Mouse (Mus musculus) ovary, postnatal 36 days (tissue): ENCODE measurements at regions not wholly inside any gene's neighbourhood (a gene's known extent, or its start where the extent isn't known, plus 50 kb on each side); places are given as distances from the start of the nearest gene placed in this dataset.

Source experiments
- DNase-seq: peaks from one replicate; pipeline ENCODE4 v3.0.0; 2022; ENCODE audit warnings: low spot score, mixed read lengths

- DNase-seq: no peak
Observed at GRCm38 (mm10) chr1:43247609-43248008, 50.8 kb upstream of the Fhl2 start.

- DNase-seq: peak; percentile 22
Observed at GRCm38 (mm10) chr1:43250281-43250680, 53.5 kb upstream of the Fhl2 start.

DNA sequence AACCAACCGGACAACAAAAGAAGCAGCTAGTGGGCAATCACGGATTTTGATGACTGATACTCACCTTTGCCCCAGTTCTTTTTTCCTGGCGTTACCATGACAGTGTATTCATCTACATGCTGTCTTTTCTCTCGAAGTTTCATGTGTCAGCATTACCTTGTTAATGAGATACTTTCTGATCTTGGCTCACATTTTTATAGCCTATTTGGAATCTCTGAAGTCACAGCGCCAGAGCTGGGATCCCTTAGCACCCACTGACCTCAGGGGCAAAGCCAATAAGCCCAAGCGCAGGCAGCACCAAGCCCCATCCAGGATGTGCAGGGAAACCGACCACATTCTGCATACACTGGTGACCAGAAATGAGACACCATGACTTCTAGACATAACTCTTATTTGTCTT lies 54.6 kb upstream of the Fhl2 start:
- no peak for DNase-seq

DNA sequence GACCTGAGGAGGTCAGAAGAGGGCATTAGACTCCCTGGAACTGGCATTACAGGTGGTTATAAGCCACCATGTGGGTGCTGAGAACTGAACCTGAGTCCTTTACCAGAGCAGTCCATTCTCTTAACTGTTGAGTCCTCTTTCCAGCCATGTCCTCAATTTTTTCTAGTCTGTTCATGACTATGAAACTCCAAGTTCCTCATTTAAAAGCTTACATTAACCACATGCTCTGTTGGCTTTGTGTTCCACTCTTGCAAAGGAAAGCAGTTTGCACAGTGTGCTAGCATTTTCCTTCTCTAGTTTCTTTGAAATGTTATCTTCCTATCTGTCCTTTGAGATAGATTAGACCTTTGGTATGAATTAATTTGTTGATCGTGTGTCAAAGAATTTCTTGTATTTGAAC lies 57.3 kb upstream of the Fhl2 start:
- DNase-seq: no peak

GRCm38 (mm10) chr1:43256078-43256477 lies 59.3 kb upstream of the Fhl2 start:
- no peak for DNase-seq

DNA sequence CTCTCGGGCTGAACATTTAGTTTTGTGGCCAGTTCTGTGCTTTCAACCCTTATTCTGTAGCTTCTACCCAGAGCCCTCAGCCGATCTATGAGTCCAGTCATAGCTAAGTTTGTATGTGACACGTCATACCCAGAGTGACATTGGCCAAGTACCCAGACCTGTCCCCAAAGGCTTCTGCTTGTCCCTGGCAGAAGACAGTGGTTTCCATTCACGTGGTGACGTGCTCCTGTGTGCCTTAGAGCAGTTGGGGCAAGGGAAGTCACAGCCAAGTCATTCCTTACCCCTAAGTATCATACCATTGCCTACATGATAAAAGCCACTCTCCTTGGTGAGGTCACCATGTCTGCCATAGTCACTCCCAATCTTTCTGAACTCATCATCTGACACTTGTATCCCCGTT lies 61.1 kb upstream of the Fhl2 start:
- DNase-seq: no peak

DNA sequence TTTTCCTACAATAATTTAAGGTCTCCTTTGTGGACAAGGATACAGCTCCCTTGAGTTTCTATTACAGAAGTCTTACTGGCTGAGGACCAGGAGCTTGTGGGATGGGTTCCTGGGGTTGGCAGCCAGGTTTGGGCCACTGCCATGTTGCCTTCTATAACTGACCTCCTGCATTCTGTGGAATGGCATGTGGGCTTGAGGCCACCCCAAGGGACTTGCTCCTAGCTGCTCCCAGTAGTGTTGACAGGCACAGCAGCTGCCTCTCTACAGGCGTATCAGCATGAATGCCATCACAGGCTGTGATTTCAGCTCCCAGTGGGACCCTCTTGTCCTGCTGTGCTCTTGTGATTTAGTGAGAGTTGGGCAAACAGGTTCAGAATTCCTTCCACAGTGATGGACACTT lies 63.1 kb upstream of the Fhl2 start:
- DNase-seq: no peak

GRCm38 (mm10) chr1:43260491-43260890 lies 63.7 kb upstream of the Fhl2 start:
- DNase-seq: no peak

DNA sequence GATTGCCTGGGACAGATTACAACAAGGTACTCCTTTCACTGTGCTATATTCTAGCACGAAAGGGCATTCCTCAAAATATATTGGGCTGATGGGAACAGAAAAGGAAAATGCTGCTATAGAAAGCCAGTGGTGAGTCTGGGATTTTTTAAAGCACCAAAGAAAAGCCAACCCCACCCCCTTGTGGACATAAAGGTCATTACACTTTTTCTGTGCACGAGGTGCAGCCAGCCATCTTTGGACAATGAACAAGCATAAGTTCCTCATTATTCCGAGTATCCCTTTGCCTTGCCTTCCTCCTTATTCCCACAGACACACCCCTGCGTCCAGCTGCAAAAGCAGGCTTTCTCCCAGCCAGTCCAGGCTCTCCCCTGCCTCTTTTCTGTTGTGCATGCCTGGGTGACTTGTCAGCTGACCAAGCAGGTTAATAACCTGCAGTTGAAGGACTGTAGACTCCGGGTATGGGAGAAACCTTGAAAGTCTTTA lies 67.7 kb upstream of the Fhl2 start:
- peak; percentile 33 for DNase-seq

DNA sequence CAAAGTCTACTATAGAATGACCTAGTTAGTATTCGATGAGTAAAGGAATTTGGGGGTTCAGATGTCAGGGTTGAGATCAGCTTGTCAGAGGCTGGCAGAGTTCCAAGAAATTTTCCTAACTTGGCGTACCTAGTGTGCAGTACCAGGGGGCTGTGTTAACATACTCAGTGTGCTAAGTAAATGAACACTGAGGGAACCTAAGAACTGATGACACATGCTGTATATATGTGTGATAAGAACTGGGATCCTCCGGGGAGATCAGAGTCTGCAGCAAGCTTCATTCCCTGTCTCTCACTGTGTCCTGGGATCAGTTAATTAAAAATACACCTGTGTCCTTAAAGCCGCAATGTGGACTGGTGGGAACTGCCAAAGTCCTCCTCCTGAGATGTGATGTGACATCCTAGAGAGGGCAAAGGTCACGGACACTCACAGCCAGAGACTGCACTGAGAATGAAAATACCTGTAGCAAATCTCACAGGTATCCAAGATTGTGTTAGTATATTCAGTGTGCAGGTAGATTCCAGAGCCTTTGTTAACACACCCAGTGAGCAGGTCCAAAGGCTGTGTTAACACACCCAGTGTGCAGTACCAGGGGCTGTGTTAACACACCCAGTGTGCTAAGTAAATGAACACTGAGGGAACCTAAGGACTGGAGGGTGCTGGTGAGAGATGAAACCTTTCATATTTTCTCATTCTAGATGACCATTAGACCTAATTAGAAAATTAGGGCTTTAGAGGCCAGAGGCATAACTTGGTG lies 69.1 kb upstream of the Fhl2 start:
- DNase-seq: no peak

GRCm38 (mm10) chr1:43269685-43270084 lies 72.9 kb upstream of the Fhl2 start:
- peak; percentile 16 for DNase-seq

GRCm38 (mm10) chr1:43273236-43273868 lies 76.6 kb upstream of the Fhl2 start:
- DNase-seq: no peak

DNA sequence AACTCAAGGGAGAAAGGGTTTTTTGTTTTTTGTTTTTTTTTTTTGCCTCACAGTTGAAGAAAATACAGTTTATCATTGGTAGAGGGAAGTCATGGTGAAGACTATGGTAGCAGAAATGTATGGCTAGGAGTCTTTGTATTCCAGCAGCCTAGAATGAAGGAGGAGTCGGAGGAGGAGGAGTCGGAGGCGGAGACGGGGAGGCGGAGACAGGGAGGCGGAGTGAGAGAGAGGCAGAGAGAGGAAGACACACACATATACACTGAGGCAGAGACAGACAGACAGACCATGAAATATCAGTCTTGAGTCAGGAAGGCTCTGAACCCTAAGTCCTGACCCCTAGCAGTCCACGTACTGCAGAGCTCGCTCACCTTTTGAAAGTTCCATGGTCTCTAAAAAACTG lies 95.0 kb upstream of the Fhl2 start:
- no peak for DNase-seq

- DNase-seq: no peak
Observed at GRCm38 (mm10) chr1:43292561-43292960, 95.8 kb upstream of the Fhl2 start.

DNA sequence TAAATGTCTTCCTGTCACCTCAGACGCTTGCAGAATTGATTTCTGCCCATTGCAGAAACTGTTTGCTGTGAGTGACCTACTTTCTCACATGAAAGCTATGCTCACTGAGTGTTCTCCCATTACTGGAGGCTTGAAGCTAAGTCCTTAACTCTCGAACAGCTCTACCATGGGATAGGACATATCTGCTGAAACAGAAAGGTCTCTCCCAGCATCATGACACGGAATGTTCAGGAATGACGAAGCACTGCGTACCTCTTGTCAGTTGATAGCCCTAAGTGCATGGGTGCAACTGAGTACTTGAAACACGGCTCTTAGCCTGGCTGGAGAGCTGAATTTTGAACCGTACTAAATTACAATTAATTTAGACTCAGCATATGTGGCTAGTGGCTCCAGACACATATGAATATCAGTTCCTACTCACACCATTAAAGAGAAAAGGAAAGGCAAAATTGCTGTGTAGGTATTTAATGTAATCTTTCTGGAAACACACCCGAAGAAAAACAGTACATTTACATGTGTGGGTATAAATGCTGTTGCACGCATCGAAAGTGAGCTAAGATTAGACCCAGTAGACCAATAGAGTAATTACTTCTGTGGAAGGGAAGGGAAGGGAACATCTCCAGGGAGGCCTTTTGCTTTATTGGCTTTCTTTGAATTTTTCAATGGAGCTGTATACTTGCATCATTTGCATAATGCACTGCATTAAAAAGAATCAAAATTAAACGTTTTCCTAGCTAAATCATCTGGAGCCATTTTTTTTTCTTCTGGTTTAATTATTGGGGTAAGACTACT lies 97.6 kb upstream of the Fhl2 start:
- no peak for DNase-seq

- DNase-seq: no peak
Observed at GRCm38 (mm10) chr1:43297579-43297978, 100.8 kb upstream of the Fhl2 start.

GRCm38 (mm10) chr1:43298746-43299145 lies 102.0 kb upstream of the Fhl2 start:
- DNase-seq: no peak

- no peak for DNase-seq
Observed at GRCm38 (mm10) chr1:43299490-43300302, 102.9 kb upstream of the Fhl2 start.

- no peak for DNase-seq
Observed at GRCm38 (mm10) chr1:43300676-43301075, 103.9 kb upstream of the Fhl2 start.

GRCm38 (mm10) chr1:43301866-43302571 lies 105.2 kb upstream of the Fhl2 start:
- DNase-seq: no peak

- DNase-seq: no peak
Observed at GRCm38 (mm10) chr1:43302657-43303056, 105.9 kb upstream of the Fhl2 start.
